Comparison of ENCODE assay signal across 27 mouse cellular contexts in the genomic region with DNA sequence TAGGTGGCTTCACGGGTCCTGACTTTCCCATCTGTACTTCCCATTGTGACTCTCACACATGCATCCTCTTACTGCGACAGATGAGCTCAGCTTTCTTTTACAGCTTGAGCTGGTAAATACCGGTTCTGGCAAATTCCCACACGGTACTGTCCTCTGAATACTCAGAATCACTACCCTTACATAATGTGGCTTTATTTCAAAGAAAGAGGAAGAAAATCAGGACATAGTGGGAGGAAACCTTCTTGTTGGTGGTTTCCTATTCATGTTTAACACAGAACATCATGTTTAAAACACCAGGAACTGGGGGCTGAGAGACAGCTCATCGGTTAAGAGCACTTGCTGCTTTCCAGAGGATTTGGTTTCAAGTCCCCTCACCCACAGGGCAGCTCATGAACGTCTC.
DNase-seq lines count a peak whose midpoint lies in the region; ATAC-seq and TF ChIP-seq lines count a peak whose summit lies in the region.
"Had no signal": no experiment of that assay in that cellular context is flagged by ENCODE, and none has a peak within 500 bp of the region (broad histone marks: within the 10 kb centered on the region; RNA-seq: fewer than 3 reads in every experiment).

No protein-coding gene starts in this region.

- no peaks in the 10 kb centered on the region for H3K36me3 ChIP-seq in hindbrain, postnatal 0 days (ENCODE audit: insufficient read depth, low read length)
- H3K36me3 ChIP-seq in hindbrain, embryonic 13.5 days: peaks cover 5% of the 10 kb centered on the region
- no peaks in the 10 kb centered on the region for H3K36me3 ChIP-seq in lung, postnatal 0 days (ENCODE audit: insufficient read depth, low read length)
- H3K36me3 ChIP-seq: forebrain, embryonic 12.5 days; heart, embryonic 13.5 days; kidney, embryonic 15.5 days; midbrain, embryonic 12.5 days had no signal

- no peak overlapping the region for H3K27ac ChIP-seq in hindbrain, postnatal 0 days
- no peak overlapping the region for H3K27ac ChIP-seq in hindbrain, embryonic 13.5 days
- no peak overlapping the region for H3K27ac ChIP-seq in lung, postnatal 0 days (ENCODE audit: low read length)
- H3K27ac ChIP-seq: forebrain, embryonic 12.5 days; heart, embryonic 13.5 days; kidney, embryonic 15.5 days; macrophage; midbrain, embryonic 12.5 days had no signal

- 51% methylated on average over 6 of the region's 6 CpGs for WGBS in hindbrain, postnatal 0 days
- WGBS in hindbrain, embryonic 13.5 days: 66% methylated on average over 6 of the region's 6 CpGs
- WGBS in lung, postnatal 0 days: 58% methylated on average over 6 of the region's 6 CpGs

- H3K4me3 ChIP-seq in hindbrain, postnatal 0 days (ENCODE audit: low read length): no peak overlapping the region
- H3K4me3 ChIP-seq in hindbrain, embryonic 13.5 days: no peak overlapping the region
- H3K4me3 ChIP-seq in lung, postnatal 0 days (ENCODE audit: low read depth, low read length): no peak overlapping the region
- H3K4me3 ChIP-seq: forebrain, embryonic 12.5 days; heart, embryonic 13.5 days; kidney, embryonic 15.5 days; midbrain, embryonic 12.5 days had no signal

- no peaks in the 10 kb centered on the region for H3K4me1 ChIP-seq in hindbrain, postnatal 0 days (ENCODE audit: insufficient read depth, low read length)
- H3K4me1 ChIP-seq in hindbrain, embryonic 13.5 days (replicated peaks): no peaks in the 10 kb centered on the region
- no peaks in the 10 kb centered on the region for H3K4me1 ChIP-seq in lung, postnatal 0 days (ENCODE audit: insufficient read depth, low read depth, low read length)
- H3K4me1 ChIP-seq: heart, embryonic 13.5 days; kidney, embryonic 15.5 days had no signal

- H3K9me3 ChIP-seq in hindbrain, postnatal 0 days (ENCODE audit: low read length): no peaks in the 10 kb centered on the region
- H3K9me3 ChIP-seq in hindbrain, embryonic 13.5 days: no peaks in the 10 kb centered on the region
- no peaks in the 10 kb centered on the region; the same call in 1 of the 2 replicates for H3K9me3 ChIP-seq in lung, postnatal 0 days (ENCODE audit: low read length)
- H3K9me3 ChIP-seq: forebrain, embryonic 12.5 days; heart, embryonic 13.5 days; kidney, embryonic 15.5 days; midbrain, embryonic 12.5 days had no signal

- no peaks in the 10 kb centered on the region for H3K27me3 ChIP-seq in hindbrain, postnatal 0 days (ENCODE audit: insufficient read depth, low read length)
- no peaks in the 10 kb centered on the region for H3K27me3 ChIP-seq in hindbrain, embryonic 13.5 days
- H3K27me3 ChIP-seq in lung, postnatal 0 days (replicated peaks; ENCODE audit: insufficient read depth, low read length): no peaks in the 10 kb centered on the region
- H3K27me3 ChIP-seq: CH12.LX; forebrain, embryonic 12.5 days; heart, embryonic 13.5 days; kidney, embryonic 15.5 days had no signal

- DNase-seq in hindbrain, postnatal 0 days (ENCODE audit: low spot score): peak; percentile 27
- DNase-seq in lung, postnatal 0 days (ENCODE audit: low spot score): peak; percentile 24
- no peak for DNase-seq in lung, postnatal 10 days
- DNase-seq in right cerebral cortex, postnatal 36 days (ENCODE audit: low spot score in 2 of 2): peak; percentile 18 to 54
- DNase-seq in right cerebral cortex, postnatal 4 days: no peak
- no peak for DNase-seq in ovary, adult 18-20 months (ENCODE audit: low spot score)
- DNase-seq in thymus, postnatal 4 days: no peak
- DNase-seq: adrenal gland, postnatal 14 days; cerebellum, adult 18-20 months; cerebellum, postnatal 25 days; gastrocnemius, postnatal 10 days; heart, adult 18-20 months; heart, postnatal 36 days; kidney, postnatal 4 days; layer of hippocampus, postnatal 36 days; liver; spleen, adult 18-20 months; thymus, adult 18-20 months had no signal

- TF ChIP-seq EP300 in lung, postnatal 0 days (IDR thresholded peaks at IDR 0.05): no peak

- TF ChIP-seq CTCF in hindbrain, postnatal 0 days (IDR thresholded peaks at IDR 0.05; ENCODE audit: low read depth): no peak
- TF ChIP-seq CTCF in lung, postnatal 0 days (IDR thresholded peaks at IDR 0.05): no peak

- no peak overlapping the region for H3K9ac ChIP-seq in hindbrain, postnatal 0 days (replicated peaks; ENCODE audit: low read length)
- no peak overlapping the region for H3K9ac ChIP-seq in hindbrain, embryonic 13.5 days
- H3K9ac ChIP-seq in lung, postnatal 0 days (replicated peaks; ENCODE audit: low read depth): no peak overlapping the region
- H3K9ac ChIP-seq: forebrain, embryonic 12.5 days; heart, embryonic 13.5 days; kidney, embryonic 15.5 days; midbrain, embryonic 12.5 days had no signal

- no peak overlapping the region for H3K4me2 ChIP-seq in hindbrain, postnatal 0 days (ENCODE audit: low read depth, low read length)
- H3K4me2 ChIP-seq in hindbrain, embryonic 13.5 days: no peak overlapping the region
- no peak overlapping the region for H3K4me2 ChIP-seq in lung, postnatal 0 days (replicated peaks; ENCODE audit: low read depth, low read length)
- H3K4me2 ChIP-seq: forebrain, embryonic 12.5 days; heart, embryonic 13.5 days; kidney, embryonic 15.5 days; midbrain, embryonic 12.5 days had no signal

- no peak for ATAC-seq in hindbrain, postnatal 0 days
- ATAC-seq in hindbrain, embryonic 13.5 days (ENCODE audit: low FRiP score): no peak
- no peak for ATAC-seq in lung, postnatal 0 days
- ATAC-seq: hindbrain, embryonic 16.5 days; intestine, postnatal 0 days had no signal

Comparison
In these comparisons a context has a peak if more than half of its experiments do, and no peak if none do; other contexts are left out.
1. DNase-seq: peak in hindbrain, postnatal 0 days (single experiment), lung, postnatal 0 days (single experiment) and right cerebral cortex, postnatal 36 days (2 of 2); none in lung, postnatal 10 days (single experiment), right cerebral cortex, postnatal 4 days (single experiment), ovary, adult 18-20 months (single experiment) and thymus, postnatal 4 days (single experiment).